Mouse (Mus musculus): ENCODE measurements around the gene Nradd. TPM values are rescaled to one million over a fixed set of nuclear protein-coding genes. Genes with fewer than 3 reads are reported as not detected.

Gene Nradd
- polyA plus RNA-seq, 1 experiment from 2014 or later, result 27.2 TPM

DNA sequence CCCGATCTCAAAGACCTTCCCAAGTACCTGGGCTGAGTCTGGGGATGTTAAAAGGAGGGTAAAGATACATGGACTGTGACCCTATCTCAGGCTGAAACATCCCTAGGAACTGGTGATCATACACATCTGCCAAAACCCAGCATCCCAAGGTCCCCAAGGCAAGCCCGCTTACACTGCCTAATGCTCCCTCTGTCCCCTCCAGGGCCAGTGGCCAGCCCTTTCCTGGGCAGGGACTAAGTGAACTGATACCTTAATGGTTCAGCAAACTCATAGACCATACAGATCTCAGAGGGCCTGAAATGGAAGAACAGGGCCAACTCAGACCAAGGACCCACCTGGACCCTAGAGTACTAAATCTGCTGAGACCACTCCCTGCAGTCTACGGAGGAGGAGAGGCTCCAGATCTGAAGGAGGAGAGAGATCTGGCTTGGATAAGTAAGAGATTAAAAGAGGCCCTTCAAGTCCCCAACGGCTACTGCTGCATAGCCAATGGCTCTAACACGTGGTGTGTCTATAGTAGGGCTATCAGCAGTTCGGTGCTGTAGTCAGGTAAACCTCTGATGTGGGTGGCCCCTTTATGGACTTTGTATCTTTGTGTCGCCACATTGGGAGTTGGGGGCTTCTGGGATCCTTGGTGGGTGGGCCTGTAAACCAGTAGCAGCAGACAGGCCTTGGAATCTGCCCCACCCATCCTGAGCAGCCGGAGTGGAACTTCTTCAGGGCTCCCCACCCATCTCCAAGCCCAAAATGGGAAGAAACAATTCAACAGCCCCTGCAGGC is 646 bp downstream of the Nradd start:
- H3K9ac ChIP-seq (ENCODE audit: low read length), result peak overlapping the region; percentile 81
- no peak for ATAC-seq (ENCODE audit: insufficient read depth, low FRiP score)
- 0 out of 2 replicates have a peak, but pooled peaks cover 4% of the 10 kb centered on the region for H3K36me3 ChIP-seq (ENCODE audit: control insufficient read depth, insufficient read depth, low read length)
- peak overlapping the region; percentile 61 for H3K4me3 ChIP-seq (replicated peaks; ENCODE audit: low read length)
- H3K9me3 ChIP-seq (replicated peaks; ENCODE audit: control insufficient read depth, low read length), result no peaks in the 10 kb centered on the region
- no peaks in the 10 kb centered on the region for H3K27me3 ChIP-seq (ENCODE audit: control insufficient read depth, insufficient read depth, low read length)
- H3K27ac ChIP-seq (ENCODE audit: low read length), result peak overlapping the region; percentile 80; the same call in 1 of the 2 replicates
- peaks cover 12% of the 10 kb centered on the region; the same call in 1 of the 2 replicates for H3K4me1 ChIP-seq (ENCODE audit: control insufficient read depth, insufficient read depth, low read length)
- peak overlapping the region; percentile 89 for H3K4me2 ChIP-seq (ENCODE audit: low read depth, low read length)
- WGBS, result 37% methylated on average over 8 of the region's 8 CpGs

DNA sequence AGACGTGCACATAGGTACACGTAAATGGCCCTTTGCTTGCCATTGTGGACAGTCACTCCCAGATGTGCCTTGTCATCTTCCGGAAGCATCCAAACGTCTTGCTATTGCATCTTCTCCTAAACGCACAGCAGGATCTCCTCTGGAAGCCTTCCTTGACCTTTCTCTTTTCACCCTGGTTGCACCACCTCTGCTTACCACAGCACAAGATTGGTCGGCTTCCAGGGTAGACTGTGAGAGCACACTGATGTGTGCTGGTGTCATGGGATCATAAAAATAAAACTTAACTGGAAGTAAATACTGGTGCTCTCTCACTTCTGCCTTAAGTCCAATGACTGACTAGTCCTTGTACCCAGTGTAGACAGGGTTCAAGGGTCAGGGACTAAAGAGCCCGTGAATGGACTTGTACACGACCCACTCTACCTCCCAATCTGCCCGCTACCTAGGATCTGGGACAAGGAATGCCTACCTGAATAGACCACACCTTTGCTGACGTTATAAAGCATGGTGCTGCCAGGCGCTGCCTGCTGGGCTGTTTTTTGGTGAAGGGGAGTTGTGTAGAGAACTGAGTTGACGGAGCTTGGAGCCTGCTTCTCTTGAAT is 1.5 kb downstream of the Nradd start:
- no peak overlapping the region for H3K4me2 ChIP-seq (ENCODE audit: low read depth, low read length)
- H3K36me3 ChIP-seq (ENCODE audit: control insufficient read depth, insufficient read depth, low read length), result peaks cover 9% of the 10 kb centered on the region
- H3K27ac ChIP-seq (ENCODE audit: low read length), result no peak overlapping the region
- peaks cover 12% of the 10 kb centered on the region; the same call in 1 of the 2 replicates for H3K4me1 ChIP-seq (ENCODE audit: control insufficient read depth, insufficient read depth, low read length)
- no peak overlapping the region for H3K4me3 ChIP-seq (replicated peaks; ENCODE audit: low read length)
- ATAC-seq (ENCODE audit: insufficient read depth, low FRiP score), result no peak
- 69% methylated on average over 12 of the region's 12 CpGs for WGBS
- no peaks in the 10 kb centered on the region for H3K27me3 ChIP-seq (ENCODE audit: control insufficient read depth, insufficient read depth, low read length)
- H3K9ac ChIP-seq (ENCODE audit: low read length), result no peak overlapping the region
- no peaks in the 10 kb centered on the region for H3K9me3 ChIP-seq (replicated peaks; ENCODE audit: control insufficient read depth, low read length)

DNA sequence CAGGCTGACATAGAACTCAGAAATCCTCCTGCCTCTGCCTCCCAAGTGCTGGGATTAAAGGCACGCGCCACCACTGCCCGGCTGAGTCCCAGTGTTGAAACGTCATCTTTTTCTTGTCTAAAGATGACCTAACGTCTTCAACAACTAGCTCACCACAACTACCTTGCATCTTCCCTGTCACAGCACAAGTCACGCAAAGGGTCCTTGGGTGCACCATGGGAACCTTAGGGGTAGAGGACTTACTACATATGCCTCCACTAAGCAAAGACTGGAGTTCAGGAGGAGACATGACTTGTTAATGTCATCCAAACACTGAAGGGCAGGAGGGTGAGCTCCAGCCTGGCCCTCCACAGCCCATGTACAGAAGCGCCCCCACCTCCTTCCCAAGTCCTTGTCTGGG is 3.6 kb downstream of the Nradd start:
- no peak for ATAC-seq (ENCODE audit: insufficient read depth, low FRiP score)
- Histone ChIP-seq H3K27me3 (ENCODE audit: control insufficient read depth, insufficient read depth, low read length) (no peaks in the 10 kb centered on the region), H3K9ac (ENCODE audit: low read length) (no peak overlapping the region), H3K4me1 (ENCODE audit: control insufficient read depth, insufficient read depth, low read length) (peaks cover 12% of the 10 kb centered on the region; the same call in 1 of the 2 replicates), H3K4me3 (replicated peaks; ENCODE audit: low read length) (no peak overlapping the region), H3K36me3 (ENCODE audit: control insufficient read depth, insufficient read depth, low read length) (peaks cover 17% of the 10 kb centered on the region), H3K9me3 (replicated peaks; ENCODE audit: control insufficient read depth, low read length) (no peaks in the 10 kb centered on the region), H3K4me2 (ENCODE audit: low read depth, low read length) (no peak overlapping the region), H3K27ac (ENCODE audit: low read length) (no peak overlapping the region)
- WGBS, result 91% methylated on average over 7 of the region's 7 CpGs

DNA sequence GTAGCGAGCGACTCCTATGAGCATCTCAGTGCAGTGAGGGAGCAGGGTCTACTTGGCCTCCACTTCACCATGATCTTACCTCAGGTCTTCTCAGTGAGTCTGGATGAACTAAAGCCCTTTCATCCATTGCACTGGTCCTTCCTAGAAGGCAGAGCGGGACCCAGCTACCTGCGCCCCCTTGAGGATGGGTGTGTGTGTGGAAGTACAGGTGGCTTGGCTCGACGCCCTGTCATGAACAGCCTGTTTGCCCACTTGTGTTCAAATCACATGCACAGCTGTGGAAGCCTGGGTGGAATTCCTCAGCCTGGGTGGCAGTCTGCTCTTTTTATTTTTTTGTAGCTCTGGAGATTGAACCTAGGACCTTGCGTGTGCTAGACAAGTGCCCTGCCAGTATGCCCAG is 4.1 kb downstream of the Nradd start:
- no peak overlapping the region for H3K4me3 ChIP-seq (replicated peaks; ENCODE audit: low read length)
- H3K9ac ChIP-seq (ENCODE audit: low read length), result no peak overlapping the region
- no peaks in the 10 kb centered on the region for H3K27me3 ChIP-seq (ENCODE audit: control insufficient read depth, insufficient read depth, low read length)
- no peaks in the 10 kb centered on the region for H3K9me3 ChIP-seq (replicated peaks; ENCODE audit: control insufficient read depth, low read length)
- no peak for ATAC-seq (ENCODE audit: insufficient read depth, low FRiP score)
- H3K4me2 ChIP-seq (ENCODE audit: low read depth, low read length), result no peak overlapping the region
- H3K4me1 ChIP-seq (ENCODE audit: control insufficient read depth, insufficient read depth, low read length), result peaks cover 8% of the 10 kb centered on the region; the same call in 1 of the 2 replicates
- no peak overlapping the region for H3K27ac ChIP-seq (ENCODE audit: low read length)
- WGBS, result 81% methylated on average over 7 of the region's 7 CpGs
- H3K36me3 ChIP-seq (ENCODE audit: control insufficient read depth, insufficient read depth, low read length), result peaks cover 21% of the 10 kb centered on the region

DNA sequence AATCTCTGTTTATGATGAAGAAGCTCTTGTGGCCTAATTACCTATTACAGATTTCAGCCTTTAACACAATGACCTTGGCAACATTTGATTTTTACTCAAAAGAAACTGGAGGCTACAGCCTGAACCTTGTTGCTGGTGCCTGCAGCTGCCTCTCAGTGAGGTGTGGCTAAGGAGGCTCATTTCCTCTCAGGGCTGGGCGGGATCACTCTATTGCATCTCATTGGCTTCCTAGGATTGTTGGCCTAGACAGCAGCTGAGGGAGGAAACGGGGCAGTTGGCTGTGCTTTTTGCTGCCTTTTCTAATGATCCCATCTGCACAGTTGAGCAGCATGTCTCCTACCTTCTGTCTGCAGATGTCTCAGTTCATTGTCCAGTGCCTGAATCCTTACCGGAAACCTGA is 7.2 kb downstream of the Nradd start:
- Histone ChIP-seq H3K4me2 (ENCODE audit: low read depth, low read length) (no peak overlapping the region), H3K9ac (ENCODE audit: low read length) (no peak overlapping the region), H3K27ac (ENCODE audit: low read length) (peak overlapping the region; percentile 23; the same call in 1 of the 2 replicates), H3K27me3 (ENCODE audit: control insufficient read depth, insufficient read depth, low read length) (no peaks in the 10 kb centered on the region), H3K9me3 (replicated peaks; ENCODE audit: control insufficient read depth, low read length) (no peaks in the 10 kb centered on the region), H3K4me1 (ENCODE audit: control insufficient read depth, insufficient read depth, low read length) (no peaks in the 10 kb centered on the region), H3K4me3 (replicated peaks; ENCODE audit: low read length) (no peak overlapping the region), H3K36me3 (ENCODE audit: control insufficient read depth, insufficient read depth, low read length) (peaks cover 29% of the 10 kb centered on the region)
- 75% methylated on average over 3 of the region's 3 CpGs for WGBS
- no peak for ATAC-seq (ENCODE audit: insufficient read depth, low FRiP score)

DNA sequence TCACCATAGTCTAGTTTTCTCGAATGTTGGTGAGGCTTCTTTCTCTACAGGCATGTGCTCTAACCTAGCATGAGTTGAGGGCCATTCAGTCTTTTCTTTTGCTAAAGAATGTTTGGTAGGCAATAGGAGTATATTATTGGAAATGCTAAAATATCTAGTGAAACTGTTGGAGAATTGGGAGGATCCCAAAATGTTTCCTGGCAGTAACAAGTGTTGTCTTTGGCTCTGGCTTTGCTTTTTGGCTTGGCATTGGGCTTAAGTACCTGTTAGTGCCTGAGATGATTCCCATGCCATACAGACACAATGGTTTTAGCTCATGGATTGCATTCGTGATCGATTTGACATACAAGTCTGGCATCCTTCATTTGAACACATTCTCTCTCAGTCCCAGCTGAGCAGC is 12.8 kb downstream of the Nradd start:
- H3K4me1 ChIP-seq (ENCODE audit: control insufficient read depth, insufficient read depth, low read length), result no peaks in the 10 kb centered on the region
- ATAC-seq (ENCODE audit: insufficient read depth, low FRiP score), result no peak
- no peaks in the 10 kb centered on the region for H3K9me3 ChIP-seq (replicated peaks; ENCODE audit: control insufficient read depth, low read length)
- WGBS, result 91% methylated on average over 3 of the region's 3 CpGs
- no peak overlapping the region for H3K4me3 ChIP-seq (replicated peaks; ENCODE audit: low read length)
- H3K36me3 ChIP-seq (ENCODE audit: control insufficient read depth, insufficient read depth, low read length), result peaks cover 19% of the 10 kb centered on the region
- no peaks in the 10 kb centered on the region for H3K27me3 ChIP-seq (ENCODE audit: control insufficient read depth, insufficient read depth, low read length)
- H3K4me2 ChIP-seq (ENCODE audit: low read depth, low read length), result no peak overlapping the region
- H3K27ac ChIP-seq (ENCODE audit: low read length), result no peak overlapping the region
- H3K9ac ChIP-seq (ENCODE audit: low read length), result no peak overlapping the region

DNA sequence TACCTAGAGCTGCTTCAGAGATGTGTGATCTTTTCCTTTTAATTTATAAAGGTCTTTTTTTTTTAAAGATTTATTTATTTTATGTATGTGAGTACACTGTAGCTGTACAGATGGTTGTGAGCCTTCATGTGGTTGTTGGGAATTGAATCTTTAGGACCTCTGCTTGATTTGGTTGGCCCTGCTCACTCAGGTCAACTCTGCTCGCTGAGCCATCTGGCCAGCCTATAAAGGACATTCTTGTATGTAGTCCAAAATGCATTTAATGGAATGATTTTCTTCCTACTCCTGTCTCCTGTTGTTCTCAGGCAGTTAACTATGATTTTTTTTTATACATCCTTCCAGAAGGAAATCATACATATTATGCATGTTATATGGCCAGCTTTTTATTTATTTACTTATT is 40.7 kb downstream of the Nradd start:
- peaks cover 2% of the 10 kb centered on the region; the same call in 1 of the 2 replicates for H3K36me3 ChIP-seq (ENCODE audit: control insufficient read depth, insufficient read depth, low read length)
- no peak overlapping the region for H3K4me3 ChIP-seq (replicated peaks; ENCODE audit: low read length)
- 91% methylated on average over 1 of the region's 1 CpGs for WGBS
- ATAC-seq (ENCODE audit: insufficient read depth, low FRiP score), result no peak
- no peaks in the 10 kb centered on the region for H3K9me3 ChIP-seq (replicated peaks; ENCODE audit: control insufficient read depth, low read length)
- H3K27ac ChIP-seq (ENCODE audit: low read length), result no peak overlapping the region
- H3K4me2 ChIP-seq (ENCODE audit: low read depth, low read length), result no peak overlapping the region
- no peaks in the 10 kb centered on the region for H3K4me1 ChIP-seq (ENCODE audit: control insufficient read depth, insufficient read depth, low read length)
- H3K9ac ChIP-seq (ENCODE audit: low read length), result no peak overlapping the region
- H3K27me3 ChIP-seq (ENCODE audit: control insufficient read depth, insufficient read depth, low read length), result no peaks in the 10 kb centered on the region

DNA sequence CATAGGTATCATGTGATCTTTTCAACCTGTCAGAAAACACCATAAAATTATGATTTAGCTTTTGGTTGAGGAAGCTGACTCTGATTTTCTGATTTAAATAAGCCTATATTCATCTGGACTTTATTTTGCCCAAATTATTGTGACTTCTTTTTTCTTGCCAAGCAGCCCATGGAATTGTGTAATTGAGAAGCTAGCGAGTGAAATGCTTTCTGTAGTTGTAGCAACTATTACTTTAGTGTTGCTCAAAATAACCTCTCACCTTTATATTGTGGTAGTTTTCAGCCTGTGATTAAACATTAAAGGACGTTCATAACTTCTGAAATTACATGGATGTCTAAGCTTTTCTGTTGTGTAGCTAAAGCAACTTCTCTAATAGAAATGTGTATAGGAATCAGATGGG is 42.1 kb downstream of the Nradd start:
- ATAC-seq (ENCODE audit: insufficient read depth, low FRiP score), result no peak
- H3K27me3 ChIP-seq (ENCODE audit: control insufficient read depth, insufficient read depth, low read length), result no peaks in the 10 kb centered on the region
- H3K27ac ChIP-seq (ENCODE audit: low read length), result no peak overlapping the region
- H3K9me3 ChIP-seq (replicated peaks; ENCODE audit: control insufficient read depth, low read length), result no peaks in the 10 kb centered on the region
- no peak overlapping the region for H3K4me3 ChIP-seq (replicated peaks; ENCODE audit: low read length)
- H3K36me3 ChIP-seq (ENCODE audit: control insufficient read depth, insufficient read depth, low read length), result no peaks in the 10 kb centered on the region; the same call in 1 of the 2 replicates
- no peak overlapping the region for H3K9ac ChIP-seq (ENCODE audit: low read length)
- WGBS, result 91% methylated on average over 2 of the region's 2 CpGs
- no peaks in the 10 kb centered on the region for H3K4me1 ChIP-seq (ENCODE audit: control insufficient read depth, insufficient read depth, low read length)
- H3K4me2 ChIP-seq (ENCODE audit: low read depth, low read length), result no peak overlapping the region
